Mouse (Mus musculus) urinary bladder, adult 2 months (tissue): ENCODE data around the gene Jph2. TPM values are rescaled to one million over a fixed set of nuclear protein-coding genes. Genes with fewer than 3 reads are reported as not detected.

Experiments used
- DNase-seq: peaks from one replicate; pipeline ENCODE4 v3.0.0; 2022; ENCODE audit warnings: low spot score
- polyA plus RNA-seq: library from polyadenylated mRNA; depleted of rRNA; stranded (reverse); fragments of >200 nt; gene quantifications from 2 replicates; pipeline ENCODE4 v1.2.3, GENCODE M21; 2012; rRNA removed

Jph2 gene
- polyA plus RNA-seq, result 113 and 164 TPM in 2 replicates

DNA sequence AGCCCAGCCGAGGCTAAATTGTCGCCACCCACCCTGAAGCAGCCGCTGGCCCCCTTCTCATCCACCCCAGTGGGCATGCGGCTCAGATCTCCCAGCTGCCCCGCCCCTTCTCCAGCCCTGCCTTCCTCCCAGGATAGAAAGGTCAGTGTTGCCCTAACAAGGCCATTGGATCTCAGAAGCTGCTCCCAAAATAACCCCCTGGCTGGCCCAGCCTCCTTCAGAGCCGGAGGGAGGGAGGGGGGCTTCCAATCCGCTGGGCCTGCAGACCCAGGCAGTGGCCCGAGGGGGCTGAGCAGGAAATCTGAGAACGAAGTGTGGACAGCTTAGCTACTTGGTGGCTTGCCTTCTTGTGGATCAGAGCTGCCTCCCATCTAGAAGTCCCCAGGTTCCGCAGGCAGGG is at the start of gene Jph2:
TSS of gene Jph2 (minus strand) at position 89 of the 400 bp plus-strand sequence.
- no peak for DNase-seq

DNA sequence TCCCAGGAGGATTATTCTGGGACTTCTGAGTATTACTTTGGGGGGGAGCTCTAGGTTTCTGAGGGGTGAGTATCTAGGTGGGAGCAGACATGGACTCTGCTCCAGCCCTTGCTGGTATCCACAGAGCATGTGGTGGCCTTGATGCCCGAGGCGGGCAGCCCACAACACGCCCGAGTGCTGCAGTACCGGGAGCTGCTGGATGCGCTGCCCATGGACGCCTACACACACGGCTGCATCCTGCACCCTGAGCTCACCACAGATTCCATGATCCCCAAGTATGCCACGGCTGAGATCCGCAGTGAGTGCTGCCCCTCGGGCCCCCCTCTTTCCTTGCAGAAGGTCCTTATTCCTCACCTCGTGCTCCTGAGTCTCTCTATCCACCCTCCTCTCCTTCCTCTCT is 49.6 kb upstream of the Jph2 start:
- no peak for DNase-seq

DNA sequence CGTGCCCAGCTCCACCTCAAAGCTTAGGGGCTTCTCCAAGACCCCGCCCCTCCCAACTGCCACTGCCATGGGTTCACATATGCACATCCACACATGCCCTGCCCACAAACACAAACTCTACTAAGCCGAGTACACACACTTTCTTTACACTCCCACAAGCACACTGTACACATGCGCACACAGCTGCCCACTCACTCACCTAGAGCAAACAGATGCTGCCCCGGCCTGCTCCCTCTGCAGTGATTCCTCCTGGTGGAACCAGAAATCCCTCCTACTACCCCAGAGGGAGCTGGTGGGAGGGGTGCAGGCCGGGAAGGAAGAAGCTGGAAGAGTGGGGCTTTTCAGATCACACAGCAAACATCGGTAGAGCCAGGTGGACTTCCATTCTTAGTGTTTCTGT is 46.2 kb upstream of the Jph2 start:
- no peak for DNase-seq

DNA sequence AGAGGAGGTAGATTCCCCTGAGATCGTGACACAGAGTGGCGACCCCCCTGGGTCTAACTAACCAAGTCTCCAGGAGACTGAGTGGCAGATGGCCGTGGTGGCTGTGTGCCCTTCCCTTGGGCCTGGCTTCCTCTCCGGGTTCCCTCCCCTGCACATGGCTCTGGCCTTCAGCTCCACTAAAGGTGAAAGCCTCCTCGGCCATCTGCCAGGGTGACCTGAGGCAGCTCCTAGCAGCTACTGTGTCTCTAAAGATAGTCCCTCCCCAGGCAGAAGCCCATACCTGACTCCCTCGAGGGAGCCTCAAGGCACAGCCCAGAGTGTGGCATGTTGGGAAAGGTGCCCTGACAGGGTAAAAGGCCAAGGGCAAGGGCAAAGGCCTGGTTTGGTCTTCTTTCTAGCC is 45.8 kb upstream of the Jph2 start:
- DNase-seq, result no peak

DNA sequence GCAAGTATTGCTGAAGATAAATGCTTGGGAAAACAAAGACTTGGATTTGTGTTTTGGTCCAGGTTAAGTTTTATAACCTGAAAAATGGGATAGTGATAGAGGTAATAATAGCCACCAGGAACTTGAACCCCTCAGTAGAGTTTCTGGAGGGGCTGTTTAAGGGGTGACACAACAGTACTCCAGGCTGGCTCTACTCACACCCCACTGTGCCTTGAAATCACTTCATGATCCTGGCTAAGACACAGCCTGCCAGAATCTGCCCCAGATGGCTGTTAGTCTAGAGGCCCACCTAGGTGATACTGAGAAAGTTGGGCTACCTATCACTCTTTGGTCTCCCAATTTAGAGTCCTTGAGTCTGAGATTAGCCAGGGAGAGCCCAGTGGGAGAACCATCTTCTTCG is 41.7 kb upstream of the Jph2 start:
- DNase-seq, result no peak

DNA sequence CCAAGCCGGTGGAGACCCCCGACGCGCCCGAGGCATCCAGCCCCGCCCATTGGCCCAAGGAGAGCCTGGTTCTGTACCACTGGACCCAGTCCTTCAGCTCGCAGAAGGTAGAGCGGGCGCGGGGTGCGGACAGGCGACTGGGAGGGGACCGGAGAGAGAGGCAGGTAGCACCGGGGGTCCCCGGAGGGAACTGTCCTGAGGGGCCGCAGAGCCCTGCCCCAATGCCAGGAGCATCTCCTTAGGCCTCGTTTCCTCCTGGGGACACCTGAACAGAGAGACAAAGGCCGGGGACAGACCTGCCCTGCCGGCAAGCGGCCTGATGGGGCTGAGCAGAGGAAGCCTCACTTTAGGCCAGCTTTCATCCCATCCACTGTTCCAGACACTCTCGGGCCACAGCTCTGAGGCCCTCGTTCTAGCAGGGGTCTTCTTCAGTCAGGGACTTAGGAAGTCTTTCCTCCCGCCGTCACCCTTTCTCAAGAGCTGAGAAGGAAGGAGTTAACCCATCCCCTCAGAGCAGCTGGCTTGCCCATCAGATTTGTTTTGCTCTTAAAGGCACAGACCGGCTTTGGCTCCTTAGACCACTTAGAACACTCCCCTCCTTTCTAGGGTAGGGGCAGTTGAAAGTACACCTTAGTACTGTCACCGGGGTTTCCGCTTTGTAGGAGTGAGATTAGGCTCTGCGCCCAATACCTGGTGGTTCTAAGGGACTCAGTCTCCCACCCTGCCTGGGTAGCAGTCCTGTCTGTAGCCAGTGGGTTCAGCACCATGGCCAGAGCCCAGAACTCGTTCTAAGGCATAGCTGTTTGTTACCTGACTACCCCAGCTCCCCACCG is 41.0 kb upstream of the Jph2 start:
- no peak for DNase-seq

DNA sequence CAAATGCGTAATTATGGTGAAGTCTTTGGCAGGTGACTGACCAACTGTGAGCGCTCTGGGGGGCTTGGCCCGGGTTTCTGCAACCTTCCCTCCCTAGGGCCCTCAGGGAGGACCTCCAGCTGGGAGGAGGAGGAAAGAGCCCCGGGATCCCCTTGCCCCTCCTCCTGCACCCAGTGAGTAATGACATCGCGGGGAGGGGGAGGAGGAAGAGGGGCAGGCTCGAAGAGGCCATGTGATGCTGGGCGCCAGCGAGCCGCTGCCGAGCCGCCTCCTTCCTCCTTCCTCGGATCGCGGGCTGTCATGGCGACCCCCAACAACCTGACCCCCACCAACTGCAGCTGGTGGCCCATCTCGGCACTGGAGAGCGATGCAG is 40.4 kb upstream of the Jph2 start, which contains the start of gene Gdap1l1:
TSS of gene Gdap1l1 (plus strand) at position 231 of the 373 bp plus-strand sequence.
- DNase-seq, result no peak

DNA sequence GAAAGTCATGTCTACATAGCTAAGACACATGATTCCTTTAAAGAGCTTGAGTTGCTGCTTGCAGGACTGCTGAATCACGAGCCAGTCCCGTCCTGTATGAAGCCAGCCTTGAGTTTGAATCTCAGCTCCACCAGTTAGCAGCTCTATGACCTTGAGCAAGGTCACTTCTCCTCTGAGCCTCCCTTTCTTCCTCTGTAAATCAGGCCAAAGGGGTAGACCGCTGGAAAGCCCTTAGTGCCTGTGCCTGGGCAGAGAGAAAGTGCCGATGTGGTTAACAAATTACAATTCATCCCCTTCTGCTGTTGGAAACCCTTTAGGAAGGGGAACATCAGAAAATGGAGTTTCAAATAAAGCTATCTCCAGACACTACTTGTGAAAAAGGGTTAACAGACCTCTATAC is 40.0 kb upstream of the Jph2 start:
- DNase-seq, result no peak

DNA sequence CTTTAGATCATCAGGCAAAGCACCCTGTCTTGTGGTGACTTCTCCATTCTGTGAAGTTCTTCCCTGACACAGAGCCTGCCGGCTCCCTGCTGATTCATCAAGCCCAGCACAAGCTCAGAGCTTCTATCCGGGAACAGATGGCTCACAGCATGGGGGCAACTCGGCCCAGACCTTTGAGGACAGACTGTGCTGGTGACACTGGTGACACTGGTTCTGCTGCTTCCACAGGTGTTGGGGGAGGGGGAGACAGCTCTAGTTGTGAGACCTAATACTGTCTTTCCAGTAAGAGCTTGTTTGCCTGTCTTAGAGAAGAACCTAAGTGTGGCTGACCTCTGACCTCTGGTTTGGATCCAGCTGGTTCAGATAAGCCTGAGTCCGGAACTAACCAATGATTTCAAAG is 36.2 kb upstream of the Jph2 start:
- DNase-seq, result no peak

DNA sequence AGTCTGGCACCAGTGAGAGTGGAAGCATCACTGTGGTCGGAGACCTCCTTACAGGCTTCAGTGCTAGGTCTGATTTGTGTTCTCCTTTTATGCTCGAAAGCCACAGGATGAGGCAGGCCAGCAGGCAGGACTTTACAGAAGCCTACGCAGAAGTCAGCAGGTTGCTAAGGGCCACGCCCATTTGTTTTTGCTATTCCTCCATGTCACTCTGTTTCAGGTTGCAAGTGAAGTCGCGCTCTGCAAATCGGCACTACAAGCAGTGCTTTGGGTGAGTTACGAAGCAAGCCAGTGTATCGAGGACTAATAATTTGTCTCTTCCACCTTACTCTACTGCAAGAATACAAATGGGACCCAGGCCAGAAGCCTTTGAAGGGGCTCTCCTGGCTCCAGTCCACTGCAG is 33.5 kb upstream of the Jph2 start:
- DNase-seq, result no peak

DNA sequence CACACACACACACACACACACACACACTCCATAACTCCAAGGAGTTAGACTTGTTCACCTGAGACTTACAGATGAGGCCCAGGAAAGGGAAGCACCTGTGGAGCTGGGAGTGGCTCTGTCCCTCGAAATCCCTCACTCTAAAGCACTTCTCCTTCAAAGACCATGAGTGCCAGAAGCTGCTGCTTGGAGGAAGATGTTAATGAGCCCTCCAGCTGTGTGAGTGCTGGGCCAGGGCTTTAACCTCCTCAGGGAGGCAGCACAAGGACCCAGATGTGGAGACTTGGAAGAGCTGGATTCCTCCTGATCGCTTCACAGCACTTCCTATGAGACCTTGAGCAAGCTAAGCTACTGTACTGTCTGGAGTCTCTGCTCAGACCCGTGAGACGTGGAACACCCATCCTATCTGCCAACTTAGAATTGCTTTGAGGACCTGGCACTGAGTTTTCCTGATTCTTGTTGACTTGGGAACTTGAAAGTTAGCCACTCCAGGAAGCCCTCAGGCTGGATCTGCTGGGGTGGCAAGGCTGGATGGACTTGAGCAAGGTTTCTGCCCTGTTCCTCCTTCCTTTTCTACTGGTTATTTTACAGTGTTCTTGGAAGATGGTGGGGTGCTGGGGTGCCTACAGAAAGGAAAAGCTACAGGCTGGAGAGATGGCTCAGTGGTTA is 30.7 kb upstream of the Jph2 start:
- DNase-seq, result no peak

DNA sequence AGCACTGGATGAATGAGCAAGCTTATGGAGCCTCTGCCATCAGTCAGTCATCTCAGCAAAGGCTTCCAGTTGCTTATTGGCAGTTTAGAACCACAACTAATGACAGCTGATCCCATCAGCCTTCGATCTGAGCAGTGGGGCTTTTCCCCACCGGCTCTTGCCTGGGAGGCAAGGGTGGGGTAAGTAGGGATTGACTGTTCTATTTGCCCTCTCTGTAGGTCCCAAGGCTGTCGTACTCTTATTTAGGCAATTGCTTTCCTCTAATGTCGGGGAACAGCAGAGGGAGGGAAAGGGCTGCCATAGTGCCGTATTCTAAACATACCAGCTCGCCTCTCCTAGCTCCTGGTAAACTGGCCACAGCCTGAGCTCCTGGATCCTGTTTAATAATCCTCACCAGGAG is 26.8 kb upstream of the Jph2 start, which contains the start of gene Oser1:
TSS of gene Oser1 (minus strand) at position 101 of the 400 bp plus-strand sequence.
- no peak for DNase-seq

DNA sequence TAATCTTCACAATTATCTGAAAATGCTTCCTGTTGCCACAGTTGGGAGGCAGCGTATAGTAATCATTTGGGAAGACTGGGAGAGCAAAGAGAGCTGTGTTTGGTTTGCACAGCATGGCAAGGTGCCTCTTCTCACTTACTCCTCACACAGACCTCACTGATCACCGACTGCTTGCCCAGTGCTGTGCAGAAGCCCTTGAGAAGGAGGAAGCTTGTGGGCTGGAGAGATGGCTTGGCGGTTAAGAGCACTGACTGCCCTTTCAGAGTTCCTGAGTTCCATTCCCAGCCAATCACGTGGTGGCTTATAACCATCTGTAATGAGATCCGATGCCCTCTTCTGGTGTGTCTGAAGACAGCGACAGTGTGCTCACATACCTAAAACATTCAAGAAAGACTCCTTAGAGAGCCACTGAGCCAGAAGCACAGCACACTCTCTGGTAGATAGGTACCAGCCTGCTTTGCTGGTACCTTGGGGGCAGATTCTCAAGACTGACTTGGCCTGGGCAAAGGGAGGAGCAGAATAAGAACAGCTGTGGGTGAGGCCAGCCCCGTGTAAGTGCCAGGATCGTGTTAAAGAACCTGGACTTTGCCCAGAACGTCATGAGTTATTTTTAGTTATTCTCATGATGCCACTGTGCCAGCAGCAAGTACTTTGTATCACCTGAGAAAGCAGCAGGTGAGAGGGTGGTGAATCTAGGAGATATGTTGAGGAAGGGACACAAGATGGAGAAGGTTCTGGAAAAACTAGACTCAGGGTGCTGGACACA is 25.3 kb upstream of the Jph2 start:
- no peak for DNase-seq

DNA sequence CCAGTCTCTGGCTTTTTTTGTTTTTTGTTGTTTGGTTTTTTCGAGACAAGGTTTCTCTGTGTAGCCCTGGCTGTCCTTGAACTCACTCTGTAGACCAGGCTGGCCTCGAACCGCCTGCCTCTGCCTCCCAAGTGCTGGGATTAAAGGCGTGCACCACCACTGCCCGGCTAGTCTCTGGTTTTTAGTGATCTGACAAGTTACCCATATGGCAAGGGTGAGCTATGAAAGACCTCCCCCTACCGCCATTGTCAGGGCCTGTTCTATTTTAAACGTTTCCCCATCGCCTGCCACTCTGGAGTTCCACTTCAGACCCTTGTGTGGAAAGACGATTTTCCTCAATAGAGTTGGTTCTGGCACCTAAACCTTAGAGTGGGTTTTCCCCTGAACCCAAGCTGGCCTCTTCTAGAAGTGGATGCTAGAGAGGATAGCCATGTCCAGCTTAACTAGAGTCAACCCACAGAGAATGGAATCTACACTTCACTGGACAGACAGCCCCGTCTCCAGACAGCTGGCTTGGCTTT is 22.6 kb upstream of the Jph2 start:
- DNase-seq, result no peak

DNA sequence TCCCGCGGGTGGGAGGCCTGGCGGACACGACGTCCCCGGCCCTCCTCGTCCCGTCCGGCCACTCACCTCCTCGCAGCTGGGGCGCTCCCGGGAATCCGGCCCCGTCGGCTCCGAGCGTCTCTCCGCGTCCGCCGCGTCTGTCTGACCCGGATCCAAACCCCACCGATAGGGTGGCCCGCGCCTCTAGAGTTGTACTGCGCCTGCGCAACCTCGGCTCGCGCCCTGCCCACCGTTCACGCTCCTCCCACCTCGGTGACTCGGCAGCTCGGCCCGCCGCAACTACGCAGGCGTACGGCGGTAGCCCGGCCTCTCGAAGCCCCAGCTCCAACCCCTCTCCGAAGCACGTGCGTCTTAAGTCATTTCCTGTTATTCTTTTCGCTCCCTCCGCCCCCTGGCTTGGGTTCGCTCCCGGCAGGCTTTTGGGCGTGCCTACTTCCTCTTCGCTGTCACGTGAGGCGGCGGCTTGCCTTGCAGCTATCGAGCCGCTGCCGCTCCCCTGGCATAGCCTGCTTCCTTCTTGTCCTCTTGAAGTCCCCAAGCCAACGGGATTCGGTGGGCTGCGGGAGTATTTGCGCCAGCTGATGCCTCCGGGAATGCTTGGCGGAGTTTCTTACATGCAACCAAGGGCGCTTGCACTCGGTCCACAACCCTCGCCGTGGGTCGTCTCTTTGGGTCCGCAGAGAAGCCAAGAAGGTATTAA is 21.7 kb upstream of the Jph2 start:
- DNase-seq, result peak; percentile 98

DNA sequence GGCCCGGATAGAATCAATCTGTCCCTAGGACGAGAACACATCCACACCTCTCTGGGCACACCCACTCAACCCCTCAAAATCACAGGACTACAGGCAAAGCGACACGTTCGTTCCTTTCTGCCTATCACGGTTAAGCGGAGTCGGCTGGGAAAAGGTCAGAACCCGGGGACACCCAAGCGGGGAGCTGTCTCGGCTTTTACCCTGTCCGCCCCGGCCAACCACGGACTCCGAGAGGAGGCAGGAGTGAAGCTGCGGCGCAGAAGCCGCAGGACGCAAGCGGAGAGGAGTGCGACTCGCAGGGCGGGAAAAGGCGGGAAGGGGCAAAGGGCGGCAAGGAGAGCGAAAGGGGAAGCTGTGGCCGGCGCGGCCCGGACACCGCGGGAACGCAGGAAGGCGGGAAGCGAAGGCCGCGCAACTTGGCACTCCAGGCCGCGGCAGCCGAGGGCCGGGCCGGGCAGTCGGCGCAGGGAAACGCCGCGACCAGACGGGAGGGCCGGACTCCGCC is 21.1 kb upstream of the Jph2 start:
- no peak for DNase-seq

DNA sequence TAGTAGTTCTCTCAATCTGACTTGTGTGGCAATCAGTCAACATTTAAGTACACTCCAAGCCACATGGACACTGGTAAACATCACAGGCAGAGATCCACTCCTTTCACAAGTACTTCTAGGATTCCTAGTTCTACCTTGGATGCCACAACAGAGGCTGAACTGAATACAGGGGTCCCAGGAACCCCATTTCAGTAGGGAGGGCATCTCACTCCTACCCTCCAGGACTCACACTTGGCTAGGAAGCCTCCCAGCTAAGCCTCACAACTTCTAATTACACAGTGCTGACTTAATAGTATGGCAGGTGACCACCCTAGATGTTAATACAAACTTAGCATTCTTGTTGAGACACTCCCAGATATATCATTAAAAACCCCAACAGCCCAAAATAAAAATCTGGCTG is 20.0 kb upstream of the Jph2 start:
- DNase-seq, result no peak

DNA sequence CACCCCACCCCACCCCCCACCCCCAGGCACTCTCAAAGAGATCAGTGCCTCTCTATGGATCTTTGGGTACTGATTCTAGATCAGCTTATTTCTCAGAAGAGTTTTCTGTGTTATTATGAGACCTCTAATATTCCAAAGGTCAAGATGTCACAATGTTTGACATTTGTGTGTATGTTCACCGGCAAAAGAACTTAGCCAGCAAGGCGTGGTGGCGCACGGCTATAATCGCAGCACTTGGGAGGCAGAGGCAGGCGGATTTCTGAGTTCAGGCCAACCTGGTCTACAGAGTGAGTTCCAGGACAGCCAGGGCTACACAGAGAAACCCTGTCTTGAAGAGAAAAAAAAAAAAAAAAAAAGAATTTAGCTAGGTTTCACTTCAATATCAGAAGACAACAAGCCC is 19.2 kb upstream of the Jph2 start:
- DNase-seq, result no peak

DNA sequence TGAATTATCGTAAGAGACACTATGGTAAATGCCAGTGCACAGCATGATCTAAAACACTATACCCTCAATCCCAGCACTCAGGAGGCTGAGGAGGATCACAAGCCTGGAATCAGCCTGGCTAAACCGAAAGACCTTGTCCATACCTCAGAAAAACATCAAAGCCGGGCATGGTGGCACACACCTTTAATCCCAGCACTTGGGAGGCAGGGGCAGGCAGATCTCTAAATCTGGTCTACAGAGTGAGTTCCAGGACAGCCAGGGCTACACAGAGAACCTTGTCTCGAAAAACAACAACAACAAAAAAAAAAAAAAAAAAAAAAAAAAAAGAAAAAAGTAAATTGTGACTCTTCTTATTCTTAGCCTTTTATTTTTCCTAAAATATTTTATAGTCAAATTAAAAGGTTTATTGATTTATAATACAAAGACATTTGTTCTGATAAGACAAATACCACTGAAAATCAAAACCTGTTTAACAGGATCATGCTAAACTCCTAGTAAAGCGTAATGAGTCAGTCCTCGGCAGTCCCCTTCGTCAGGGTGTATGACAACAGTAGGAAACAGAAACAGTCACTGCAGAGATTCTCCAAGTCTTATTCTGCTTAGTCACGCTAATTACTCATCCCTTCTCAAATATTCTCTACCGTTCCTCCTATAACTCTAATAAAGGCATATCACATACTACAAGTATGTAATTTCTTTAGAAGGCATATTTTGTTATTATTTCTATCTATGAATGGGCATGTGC is 15.2 kb upstream of the Jph2 start:
- no peak for DNase-seq

DNA sequence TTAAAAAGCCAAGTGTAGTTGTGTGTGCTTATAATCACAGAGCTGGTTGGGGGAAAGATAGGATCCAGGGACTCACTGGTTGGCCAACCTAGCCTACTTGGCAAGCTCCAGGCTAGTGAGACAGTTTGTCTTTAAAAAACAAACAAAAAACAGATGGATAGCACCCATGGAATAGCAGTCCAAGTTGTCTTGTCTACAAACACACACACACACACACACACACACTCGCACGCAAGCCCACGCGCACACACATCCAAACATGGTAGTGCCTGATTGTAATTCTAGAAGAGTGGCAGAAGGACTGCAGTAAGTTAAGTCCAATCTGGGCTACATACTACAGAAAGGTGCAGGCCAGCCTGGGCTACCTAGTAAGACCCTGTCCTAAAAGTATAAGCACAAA is 14.6 kb upstream of the Jph2 start:
- no peak for DNase-seq

DNA sequence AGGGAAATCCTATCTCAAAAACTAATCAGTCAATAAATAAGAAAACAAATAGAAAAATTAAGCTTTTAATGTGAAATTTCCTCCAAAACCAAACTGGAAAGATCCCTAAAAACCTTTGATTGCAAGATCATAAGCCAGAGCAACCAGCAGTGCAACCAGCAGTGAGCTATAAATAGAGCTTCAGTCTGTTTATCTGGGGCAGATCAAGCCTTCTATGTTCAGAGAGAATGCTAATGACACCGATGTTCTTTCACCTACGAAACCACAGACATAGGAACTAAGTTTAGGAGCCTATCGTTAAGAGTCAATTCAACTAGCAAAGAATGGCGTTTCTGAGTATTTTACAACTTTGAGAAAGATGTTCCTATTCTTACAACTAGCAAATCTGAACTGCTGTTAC is 14.0 kb upstream of the Jph2 start:
- no peak for DNase-seq
